Mouse (Mus musculus): ENCODE measurements around the gene Man1a. TPM values are rescaled to one million over a fixed set of nuclear protein-coding genes. Genes with fewer than 3 reads are reported as not detected.

The Man1a gene
- total RNA-seq, 4 experiments from 2014 or later = 5.7 to 8.0 (median 7.4) TPM

- DNase-seq (ENCODE audit: low spot score in 2 of 2) = no peak
Measured at GRCm38 (mm10) chr10:53922236-53922635, 154.2 kb downstream of the Man1a start.

DNA sequence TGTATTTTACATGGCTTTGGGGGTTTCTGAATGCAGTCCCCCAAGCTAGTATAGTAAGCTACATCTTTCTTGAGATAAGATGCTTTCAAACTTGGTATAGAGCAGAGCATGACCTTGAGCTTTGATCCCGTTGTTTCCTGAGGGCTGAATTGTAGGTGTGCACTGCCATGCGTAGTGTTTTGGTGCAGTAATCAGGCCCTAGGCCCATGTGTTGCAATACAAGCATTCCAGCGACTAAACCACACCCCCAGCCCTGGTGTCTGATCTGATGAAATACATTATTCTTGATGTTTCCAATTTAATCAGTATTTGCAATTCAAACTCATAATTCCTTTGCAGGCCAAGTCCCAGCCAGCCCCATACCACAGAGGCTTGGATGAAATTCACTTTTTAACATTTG is 158.9 kb downstream of the Man1a start:
- no peak for DNase-seq (ENCODE audit: low spot score in 2 of 2)

GRCm38 (mm10) chr10:53915719-53916118 is 160.7 kb downstream of the Man1a start:
- DNase-seq (ENCODE audit: low spot score in 2 of 2) = no peak

GRCm38 (mm10) chr10:53914974-53915609 is 161.3 kb downstream of the Man1a start:
- DNase-seq (ENCODE audit: low spot score in 2 of 2) = no peak

DNA sequence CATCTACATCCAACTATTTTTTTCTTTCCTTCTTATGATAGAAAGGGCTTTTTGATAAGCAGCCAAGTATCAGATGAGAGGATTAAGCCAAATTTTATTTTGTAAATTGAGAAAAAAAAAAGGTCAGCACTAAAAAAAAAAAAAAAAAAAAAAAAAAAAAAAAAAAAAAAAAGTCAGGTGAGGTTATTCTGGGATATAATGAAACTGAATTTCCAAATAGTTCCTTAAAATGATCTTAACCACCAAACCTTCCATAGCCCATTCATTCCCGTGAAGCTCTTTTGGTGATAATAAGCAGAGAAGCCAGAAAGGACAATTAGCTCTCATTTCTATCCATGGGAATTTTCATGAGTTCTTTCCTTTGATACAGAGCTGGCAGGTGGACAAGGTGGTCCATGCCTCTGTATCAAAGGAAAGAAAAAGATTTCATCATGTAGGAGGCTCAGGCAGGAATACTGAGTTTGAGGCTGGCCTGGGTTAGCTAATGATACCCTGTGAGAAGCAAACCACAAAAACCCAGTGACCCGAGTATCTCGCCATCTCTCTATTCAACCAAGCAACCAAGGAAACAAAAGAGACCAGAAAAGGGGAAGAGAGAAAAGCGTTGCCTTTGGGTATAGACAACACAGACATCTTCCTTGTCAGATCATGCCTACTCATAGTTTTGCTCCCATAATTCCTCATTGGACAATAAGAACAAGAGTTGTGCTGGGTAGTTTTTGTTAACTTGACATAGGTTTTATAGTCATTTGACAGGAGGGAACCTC is 162.7 kb downstream of the Man1a start:
- DNase-seq (ENCODE audit: low spot score in 2 of 2) = no peak

DNA sequence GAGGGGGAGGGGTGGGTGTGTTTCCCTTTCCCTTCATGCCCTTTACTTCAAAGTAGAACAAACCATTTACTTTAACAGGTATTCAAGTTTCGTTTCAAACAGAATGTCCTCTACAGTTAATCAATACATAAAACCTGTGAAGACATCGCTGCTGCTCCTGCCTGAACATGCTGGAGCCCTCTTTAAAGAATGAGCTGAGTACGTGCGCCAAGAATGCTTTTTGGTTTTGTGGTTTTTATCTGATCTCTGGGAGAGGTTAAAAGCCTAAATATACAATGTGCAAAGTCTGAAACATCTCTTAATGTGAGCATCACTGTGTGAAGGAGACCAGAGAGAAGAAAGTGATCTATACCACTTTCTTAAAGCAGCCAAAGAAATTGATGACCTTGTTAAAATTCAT is 186.9 kb downstream of the Man1a start:
- no peak for DNase-seq (ENCODE audit: low spot score in 2 of 2)

GRCm38 (mm10) chr10:53888382-53889110 is 187.9 kb downstream of the Man1a start:
- DNase-seq (ENCODE audit: low spot score in 2 of 2) = no peak

- no peak for DNase-seq (ENCODE audit: low spot score in 2 of 2)
Measured at GRCm38 (mm10) chr10:53886475-53886874, 189.9 kb downstream of the Man1a start.

DNA sequence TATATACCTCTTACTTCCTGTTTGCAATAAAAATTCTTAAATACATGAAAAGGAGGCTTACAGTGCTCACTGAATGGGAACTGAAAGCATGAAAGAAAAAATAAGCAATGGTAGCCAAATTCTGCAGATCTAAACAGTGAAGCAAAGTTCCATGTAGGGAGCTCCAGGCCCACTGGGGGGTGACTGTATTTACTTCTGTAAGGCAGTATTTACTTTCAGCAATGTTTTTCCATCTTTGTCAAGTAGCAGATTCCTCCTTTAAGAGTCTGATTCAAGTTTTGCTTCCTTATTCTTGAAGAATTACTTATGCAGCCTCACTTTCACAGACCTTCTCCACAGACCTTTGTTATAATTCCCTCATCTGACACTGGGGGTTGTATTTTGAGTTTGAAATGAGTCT is 195.1 kb downstream of the Man1a start:
- DNase-seq (ENCODE audit: low spot score in 2 of 2) = no peak

GRCm38 (mm10) chr10:53875896-53876295 is 200.5 kb downstream of the Man1a start:
- DNase-seq (ENCODE audit: low spot score in 2 of 2) = peak; percentile 51 to 68

DNA sequence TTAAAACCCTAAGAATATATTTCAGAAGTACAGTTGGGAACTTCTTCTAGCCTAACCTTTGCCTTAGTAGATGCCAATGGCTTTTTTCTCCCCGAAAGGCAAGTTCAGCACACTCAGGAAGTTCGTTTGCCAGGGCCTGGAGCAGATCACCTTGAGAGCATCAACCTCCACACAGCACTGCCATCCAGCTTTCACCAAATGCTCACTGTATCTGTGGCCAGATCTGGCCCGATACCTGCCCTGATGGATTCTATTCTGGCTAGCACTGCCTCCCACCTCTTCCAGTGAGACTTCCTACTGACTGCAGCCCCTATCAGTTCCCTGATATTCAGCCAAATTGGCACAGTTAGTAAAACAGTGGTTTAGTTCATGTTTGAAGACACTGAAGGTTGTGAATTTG is 202.2 kb downstream of the Man1a start:
- DNase-seq (ENCODE audit: low spot score in 2 of 2) = no peak

- peak in 1 of 2 experiments; percentile 7 for DNase-seq (ENCODE audit: low spot score in 2 of 2)
Measured at GRCm38 (mm10) chr10:53863486-53864357, 212.7 kb downstream of the Man1a start.

DNA sequence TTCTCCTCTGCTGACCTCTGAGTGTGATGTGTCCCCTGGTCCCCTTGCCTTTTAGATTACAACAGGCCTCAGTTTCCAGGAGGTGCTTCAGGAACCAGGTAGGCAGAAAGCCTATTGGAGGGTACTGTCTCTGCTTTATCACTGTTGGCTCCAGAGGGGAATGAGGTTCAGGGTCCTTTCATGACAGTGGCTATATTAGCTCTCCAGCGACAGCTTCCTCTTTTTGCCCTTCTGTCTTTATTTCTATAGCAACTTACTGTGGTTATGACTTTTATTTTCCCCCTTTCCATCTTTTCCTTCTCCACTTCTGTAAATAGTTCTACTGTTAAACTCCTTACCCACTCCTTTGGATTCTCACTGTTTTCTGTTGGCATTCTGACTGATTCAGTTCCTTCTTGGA is 216.5 kb downstream of the Man1a start:
- no peak for DNase-seq (ENCODE audit: low spot score in 2 of 2)

GRCm38 (mm10) chr10:53859224-53859623 is 217.2 kb downstream of the Man1a start:
- no peak for DNase-seq (ENCODE audit: low spot score in 2 of 2)
